Mouse (Mus musculus) lung, postnatal 0 days (tissue): ENCODE results near the gene St6galnac4. TPM values are rescaled to one million over a fixed set of nuclear protein-coding genes. Genes with fewer than 3 reads are reported as not detected.

Source experiments
- ATAC-seq: fragments of 200-750 bp; cut with Nextera tagmentation; 2 replicates; pipeline ENCODE4 v1.8.0; 2017; ENCODE audit warnings: moderate library complexity
- DNase-seq: peaks from one replicate; pipeline ENCODE4 v3.0.0-alpha.2; 2016; ENCODE audit warnings: low spot score
- H3K27ac ChIP-seq: fragments of 300-500 bp; sonication (generic); 2 replicates; pipeline ENCODE4 v1.5.1; 2014; ENCODE audit warnings: antibody characterized with exemption, mild to moderate bottlenecking, low read length, mixed read lengths
- H3K27me3 ChIP-seq: fragments of 300-500 bp; sonication (generic); replicated peaks from 2 replicates; pipeline ENCODE4 v1.6.1; 2014; ENCODE audit warnings: low read length, mixed read lengths; ENCODE audit not compliant: insufficient read depth
- H3K36me3 ChIP-seq: fragments of 300-500 bp; sonication (generic); 2 replicates; pipeline ENCODE4 v1.6.1; 2014; ENCODE audit warnings: low read length, mixed read lengths; ENCODE audit not compliant: insufficient read depth
- H3K4me1 ChIP-seq: fragments of 300-500 bp; sonication (generic); 2 replicates; pipeline ENCODE4 v1.6.1; 2014; ENCODE audit warnings: antibody characterized with exemption, low read depth, low read length, mixed read lengths; ENCODE audit not compliant: insufficient read depth
- H3K4me2 ChIP-seq: fragments of 300-500 bp; sonication (generic); replicated peaks from 2 replicates; pipeline ENCODE4 v1.6.1; 2014; ENCODE audit warnings: low read depth, mild to moderate bottlenecking, low read length, moderate library complexity, mixed read lengths
- H3K4me3 ChIP-seq: fragments of 300-500 bp; sonication (generic); 2 replicates; pipeline ENCODE4 v1.5.1; 2014; ENCODE audit warnings: low read depth, low read length
- H3K9ac ChIP-seq: fragments of 300-500 bp; sonication (generic); replicated peaks from 2 replicates; pipeline ENCODE4 v1.6.1; 2014; ENCODE audit warnings: low read depth, mild to moderate bottlenecking
- H3K9me3 ChIP-seq: fragments of 300-500 bp; sonication (generic); 2 replicates; pipeline ENCODE4 v1.6.1; 2016; ENCODE audit warnings: low read length, mixed read lengths
- CTCF ChIP-seq: IDR thresholded peaks from 2 replicates; pipeline ENCODE4 v1.5.1; 2016; ENCODE audit warnings: antibody characterized with exemption, mild to moderate bottlenecking
- EP300 ChIP-seq: IDR thresholded peaks from 2 replicates; pipeline ENCODE4 v1.6.1; 2016; ENCODE audit warnings: antibody characterized with exemption, mild to moderate bottlenecking, control low read depth
- WGBS: fragments of 180-500 bp; shearing (Covaris S2); extraction: QIAGEN DNeasy Blood & Tissue Kit; methylation state at CpG from one replicate; pipeline ENCODE4 v1.1.7; 2014; 5-methylcytosine and 5-hydroxymethylcytosine counted together
- polyA plus RNA-seq: library from polyadenylated mRNA; unstranded; fragments of >200 nt; fragmentation: Nextera tagmentation; extraction: Ambion mirVana; gene quantifications from 2 replicates; pipeline ENCODE4 v1.2.1, GENCODE M21; 2015

St6galnac4 gene
- polyA plus RNA-seq, 1 experiment from 2014 or later, result 38.9 TPM

DNA sequence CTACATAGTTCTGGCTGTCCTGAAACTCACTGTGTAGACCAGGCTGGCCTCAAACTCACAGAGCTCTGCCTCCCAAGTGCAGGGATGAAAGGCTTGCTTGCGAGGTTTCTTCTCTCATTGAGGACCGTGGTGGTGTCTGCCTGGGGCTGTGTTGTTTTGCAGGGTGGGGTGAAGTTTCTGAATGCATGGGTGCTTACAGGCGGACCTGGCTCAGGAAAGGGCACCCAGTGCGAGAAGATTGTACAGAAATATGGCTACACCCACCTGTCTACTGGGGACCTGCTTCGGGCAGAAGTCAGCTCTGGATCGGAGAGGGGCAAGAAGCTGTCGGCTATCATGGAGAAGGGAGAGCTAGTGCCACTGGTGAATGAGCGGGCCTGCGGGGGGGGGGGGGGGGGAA is 43.1 kb downstream of the St6galnac4 start:
- H3K4me3 ChIP-seq, result no peak overlapping the region
- DNase-seq, result no peak
- no peak for TF ChIP-seq EP300
- TF ChIP-seq CTCF, result no peak
- H3K9ac ChIP-seq, result no peak overlapping the region
- WGBS, result 83% methylated on average over 8 of the region's 9 CpGs
- no peaks in the 10 kb centered on the region for H3K36me3 ChIP-seq
- no peak for ATAC-seq
- no peak overlapping the region for H3K27ac ChIP-seq
- no peaks in the 10 kb centered on the region for H3K9me3 ChIP-seq
- H3K27me3 ChIP-seq, result no peaks in the 10 kb centered on the region
- H3K4me1 ChIP-seq, result peaks cover 17% of the 10 kb centered on the region; the same call in 1 of the 2 replicates
- no peak overlapping the region for H3K4me2 ChIP-seq

DNA sequence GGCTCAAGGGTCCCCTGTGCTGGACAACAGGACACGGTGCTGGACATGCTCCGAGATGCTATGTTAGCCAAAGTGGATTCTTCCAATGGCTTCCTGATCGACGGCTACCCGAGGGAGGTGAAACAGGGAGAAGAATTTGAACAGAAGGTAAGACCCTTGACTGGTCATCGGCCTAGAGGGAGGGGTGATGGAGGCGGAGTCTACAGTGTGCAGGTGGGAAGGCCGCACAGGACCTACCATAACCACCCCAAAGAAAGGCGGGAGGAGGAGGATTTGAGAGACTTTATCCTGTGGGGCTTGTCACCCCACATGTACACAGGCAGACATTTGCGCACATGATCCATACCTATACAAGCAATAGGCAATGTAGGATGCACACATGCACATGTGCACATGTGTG is 44.2 kb downstream of the St6galnac4 start:
- Histone ChIP-seq H3K4me3 (no peak overlapping the region), H3K4me1 (peaks cover 10% of the 10 kb centered on the region; the same call in 1 of the 2 replicates), H3K9ac (no peak overlapping the region), H3K36me3 (no peaks in the 10 kb centered on the region), H3K9me3 (no peaks in the 10 kb centered on the region), H3K27ac (no peak overlapping the region), H3K27me3 (no peaks in the 10 kb centered on the region), H3K4me2 (no peak overlapping the region)
- no peak for ATAC-seq
- 80% methylated on average over 10 of the region's 10 CpGs for WGBS
- DNase-seq, result no peak
- TF ChIP-seq EP300 (no peak), CTCF (no peak)

DNA sequence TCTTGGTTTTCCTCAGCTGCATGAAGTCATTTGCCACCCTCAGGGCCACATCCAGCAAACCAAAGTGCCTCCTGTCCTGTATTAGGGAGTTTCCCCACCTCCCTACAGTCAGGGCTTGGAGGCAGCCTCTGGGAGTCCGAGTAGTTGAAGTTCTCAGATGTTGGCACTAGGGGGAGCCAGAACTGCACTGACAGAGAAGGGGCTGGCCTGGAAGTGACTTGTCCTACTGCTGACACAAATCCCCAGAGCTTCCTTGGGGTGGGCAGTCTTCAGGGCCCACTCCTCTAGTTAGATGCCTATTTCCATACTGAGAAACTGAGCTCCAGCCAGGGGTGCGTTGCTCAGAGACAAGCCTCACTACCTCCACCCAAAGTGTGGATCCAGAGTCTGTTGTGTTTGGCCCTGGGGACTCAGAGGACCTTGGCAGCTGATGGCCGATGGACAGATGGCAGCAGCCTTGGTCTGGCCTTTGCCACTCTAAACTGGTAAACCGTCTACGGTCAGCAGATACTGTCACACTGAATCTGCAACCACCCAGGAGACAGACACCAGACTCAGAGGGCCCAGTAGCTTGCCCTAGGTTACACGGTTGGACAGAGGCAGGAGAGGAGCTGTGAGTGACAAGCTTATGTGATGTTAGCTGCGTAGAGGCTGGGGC is 45.0 kb downstream of the St6galnac4 start:
- peaks cover 10% of the 10 kb centered on the region; the same call in 1 of the 2 replicates for H3K4me1 ChIP-seq
- no peak overlapping the region for H3K4me2 ChIP-seq
- no peaks in the 10 kb centered on the region for H3K9me3 ChIP-seq
- H3K36me3 ChIP-seq, result no peaks in the 10 kb centered on the region
- no peaks in the 10 kb centered on the region for H3K27me3 ChIP-seq
- ATAC-seq (peak; percentile 46), DNase-seq (peak; percentile 88)
- WGBS, result 44% methylated on average over 7 of the region's 7 CpGs
- peak overlapping the region; percentile 26; the same call in 1 of the 2 replicates for H3K27ac ChIP-seq
- H3K4me3 ChIP-seq, result no peak overlapping the region
- no peak overlapping the region for H3K9ac ChIP-seq
- TF ChIP-seq EP300 (no peak), CTCF (peak; percentile 97)

DNA sequence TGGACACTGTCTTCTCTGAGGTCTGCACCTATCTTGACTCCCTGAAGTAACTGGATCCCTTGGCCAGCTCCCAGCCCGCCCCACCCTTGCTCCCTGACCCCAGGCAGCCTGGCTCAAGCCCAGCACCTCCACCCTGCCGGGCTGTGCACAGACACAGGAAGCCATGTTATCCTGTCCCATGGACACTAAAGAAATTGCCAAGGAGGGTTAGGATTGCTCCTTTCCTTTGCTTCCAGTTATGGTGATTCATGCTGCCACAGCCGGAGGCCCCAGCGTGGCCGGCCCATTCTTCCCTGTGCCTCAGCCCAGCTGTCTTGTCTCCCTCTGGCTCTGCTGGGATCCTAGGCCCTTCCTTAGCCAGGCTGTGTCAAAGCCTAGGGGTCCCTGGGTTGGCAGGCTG is 46.8 kb downstream of the St6galnac4 start:
- Histone ChIP-seq H3K27me3 (no peaks in the 10 kb centered on the region), H3K4me2 (no peak overlapping the region), H3K4me3 (no peak overlapping the region), H3K36me3 (no peaks in the 10 kb centered on the region), H3K9ac (no peak overlapping the region), H3K9me3 (no peaks in the 10 kb centered on the region), H3K4me1 (peaks cover 10% of the 10 kb centered on the region; the same call in 1 of the 2 replicates), H3K27ac (peak overlapping the region; percentile 68)
- DNase-seq, result peak; percentile 67
- peak; percentile 86 for TF ChIP-seq EP300
- no peak for TF ChIP-seq CTCF
- 52% methylated on average over 5 of the region's 5 CpGs for WGBS
- ATAC-seq, result peak; percentile 32

DNA sequence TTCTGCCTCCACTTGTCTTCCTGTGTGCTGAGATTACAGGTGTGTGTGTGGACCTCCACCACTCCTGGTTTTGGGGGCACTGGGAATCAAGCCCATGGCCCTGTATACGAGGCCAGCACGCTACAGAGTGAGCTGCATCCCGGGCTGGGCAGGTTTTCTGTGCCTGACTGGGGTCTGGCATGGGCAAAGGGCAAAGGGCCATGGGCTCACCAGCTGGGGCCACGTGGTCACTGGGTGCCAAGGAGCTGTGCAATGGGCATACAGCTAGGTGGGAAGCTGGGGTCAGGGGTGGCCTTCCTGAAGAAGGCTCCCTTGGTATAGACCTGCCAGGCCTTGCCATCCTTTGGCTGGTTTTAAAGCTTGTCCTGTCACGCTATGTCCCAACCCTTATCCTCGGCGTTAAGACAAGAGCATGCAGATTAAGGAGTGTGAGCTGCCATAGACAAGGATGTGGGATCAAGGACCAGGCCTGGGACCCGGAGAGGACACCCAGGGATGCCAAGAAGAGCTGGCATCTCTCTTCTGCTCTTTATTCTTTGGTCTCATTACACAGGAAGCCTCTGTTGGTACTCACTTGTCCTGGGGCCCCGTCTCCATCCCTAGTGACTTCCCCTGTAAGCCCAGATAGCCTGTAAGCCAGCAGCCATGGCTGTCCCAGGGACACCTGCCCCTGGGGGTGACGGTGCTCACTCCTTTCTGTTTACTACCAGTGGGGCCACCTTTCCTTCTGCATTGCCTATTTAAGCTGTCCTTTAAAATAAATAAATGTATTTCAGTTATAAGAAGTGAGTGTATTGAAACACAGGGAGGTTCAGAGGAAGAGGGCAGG is 47.6 kb downstream of the St6galnac4 start:
- H3K27ac ChIP-seq, result peak overlapping the region; percentile 68
- H3K27me3 ChIP-seq, result no peaks in the 10 kb centered on the region
- no peak for ATAC-seq
- H3K36me3 ChIP-seq, result no peaks in the 10 kb centered on the region
- DNase-seq, result no peak
- TF ChIP-seq EP300 (no peak), CTCF (no peak)
- 79% methylated on average over 10 of the region's 10 CpGs for WGBS
- H3K4me3 ChIP-seq, result no peak overlapping the region
- no peak overlapping the region for H3K4me2 ChIP-seq
- 0 out of 2 replicates have a peak, but pooled peaks cover 6% of the 10 kb centered on the region for H3K4me1 ChIP-seq
- no peak overlapping the region for H3K9ac ChIP-seq
- H3K9me3 ChIP-seq, result no peaks in the 10 kb centered on the region

DNA sequence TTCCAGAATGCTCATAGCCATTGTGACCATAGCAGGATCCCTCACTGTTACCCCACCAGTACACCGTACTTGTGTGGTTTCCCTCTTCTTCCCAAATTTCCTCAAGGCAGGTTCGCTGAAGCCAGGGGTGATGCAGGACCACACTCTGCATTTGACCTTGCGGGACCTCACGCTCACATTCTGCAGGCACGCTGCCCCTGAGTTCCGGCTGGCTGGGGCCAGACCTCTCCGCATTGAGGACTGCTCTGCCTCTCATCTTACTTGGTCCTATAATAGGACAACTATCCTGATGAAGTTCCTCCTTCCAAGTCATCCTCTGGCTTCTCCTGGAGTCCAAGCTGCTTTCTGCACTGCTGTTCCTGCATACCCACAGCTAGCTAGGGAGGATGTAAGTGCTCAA is 49.7 kb downstream of the St6galnac4 start:
- H3K27ac ChIP-seq, result 0 out of 2 replicates have a peak overlapping the region, but pooled peaks have one; percentile 38
- H3K4me3 ChIP-seq, result no peak overlapping the region
- H3K9me3 ChIP-seq, result no peaks in the 10 kb centered on the region
- H3K36me3 ChIP-seq, result no peaks in the 10 kb centered on the region
- no peak overlapping the region for H3K4me2 ChIP-seq
- H3K4me1 ChIP-seq, result 0 out of 2 replicates have a peak, but pooled peaks cover 6% of the 10 kb centered on the region
- 89% methylated on average over 7 of the region's 7 CpGs for WGBS
- H3K27me3 ChIP-seq, result no peaks in the 10 kb centered on the region
- no peak for DNase-seq
- ATAC-seq, result no peak
- H3K9ac ChIP-seq, result no peak overlapping the region
- no peak for TF ChIP-seq CTCF
- no peak for TF ChIP-seq EP300
